Mouse (Mus musculus): ENCODE results near the gene 4930404H24Rik. TPM values are rescaled to one million over a fixed set of nuclear protein-coding genes. Genes with fewer than 3 reads are reported as not detected.

Gene 4930404H24Rik
- polyA plus RNA-seq, 1 experiment from 2014 or later, result not detected

DNA sequence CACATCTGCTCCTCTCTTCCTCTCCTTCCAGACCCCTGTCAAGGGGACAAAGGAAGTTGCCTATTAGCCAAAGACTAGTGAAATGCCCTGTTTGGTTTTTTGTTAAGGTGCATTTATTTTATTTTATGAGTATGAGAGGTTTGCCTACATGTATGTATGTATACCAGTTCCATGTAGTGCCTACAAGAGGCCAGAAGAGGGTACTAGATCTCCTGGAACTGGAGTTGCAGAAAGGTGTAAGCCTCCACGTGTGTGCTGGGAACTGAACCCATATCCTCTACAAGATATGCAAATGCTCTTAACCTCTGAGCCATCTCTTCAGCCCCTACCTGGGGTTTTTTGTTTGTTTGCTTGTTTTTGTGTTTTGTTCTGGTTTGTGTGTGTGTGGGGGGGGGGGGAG is 41.4 kb downstream of the 4930404H24Rik start:
- H3K4me3 ChIP-seq (ENCODE audit: low read depth, low read length), result no peak overlapping the region

DNA sequence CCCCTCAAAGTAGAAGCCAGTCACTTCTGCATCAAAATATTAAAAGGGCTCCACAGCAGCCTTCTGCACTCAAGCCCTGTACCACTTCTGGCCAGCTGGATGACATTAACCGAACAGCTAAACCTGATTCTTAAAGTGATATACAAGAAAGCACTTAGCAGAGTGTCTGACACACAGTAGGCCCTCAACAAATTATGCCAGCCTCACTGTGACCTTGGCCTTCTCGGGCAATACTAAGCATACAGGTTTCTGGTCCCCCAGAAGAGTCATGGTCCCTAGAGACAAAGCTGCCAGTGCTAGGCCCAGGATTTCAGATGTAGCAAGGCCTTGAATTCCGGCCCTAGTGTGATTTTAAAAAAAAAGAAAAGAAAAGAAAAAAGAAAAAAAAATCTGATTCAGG is 46.3 kb downstream of the 4930404H24Rik start:
- Histone ChIP-seq H3K4me1 (ENCODE audit: control insufficient read depth, insufficient read depth, low read length) (no peaks in the 10 kb centered on the region; the same call in 1 of the 2 replicates), H3K9ac (ENCODE audit: low read length) (no peak overlapping the region), H3K36me3 (ENCODE audit: control insufficient read depth, insufficient read depth, low read length) (no peaks in the 10 kb centered on the region), H3K27me3 (ENCODE audit: control insufficient read depth, insufficient read depth, low read length) (no peaks in the 10 kb centered on the region), H3K4me2 (no peak overlapping the region), H3K27ac (ENCODE audit: low read depth, low read length) (no peak overlapping the region), H3K9me3 (ENCODE audit: control insufficient read depth, low read length) (no peaks in the 10 kb centered on the region), H3K4me3 (ENCODE audit: low read depth, low read length) (no peak overlapping the region)
- DNase-seq (ENCODE audit: low spot score, missing footprints) (no peak), ATAC-seq (ENCODE audit: low FRiP score) (no peak)
- 88% methylated on average over 3 of the region's 3 CpGs for WGBS

More for the DNA sequence above, 41.4 kb downstream of the 4930404H24Rik start:
- Histone ChIP-seq H3K4me1 (ENCODE audit: control insufficient read depth, insufficient read depth, low read length) (peaks cover 8% of the 10 kb centered on the region), H3K9ac (ENCODE audit: low read length) (no peak overlapping the region), H3K36me3 (ENCODE audit: control insufficient read depth, insufficient read depth, low read length) (no peaks in the 10 kb centered on the region), H3K27me3 (ENCODE audit: control insufficient read depth, insufficient read depth, low read length) (peaks cover 9% of the 10 kb centered on the region), H3K27ac (ENCODE audit: low read depth, low read length) (no peak overlapping the region), H3K4me2 (no peak overlapping the region), H3K9me3 (ENCODE audit: control insufficient read depth, low read length) (no peaks in the 10 kb centered on the region)
- ATAC-seq (ENCODE audit: low FRiP score) (no peak), DNase-seq (ENCODE audit: low spot score, missing footprints) (no peak)
- 69% methylated on average over 1 of the region's 1 CpGs for WGBS

DNA sequence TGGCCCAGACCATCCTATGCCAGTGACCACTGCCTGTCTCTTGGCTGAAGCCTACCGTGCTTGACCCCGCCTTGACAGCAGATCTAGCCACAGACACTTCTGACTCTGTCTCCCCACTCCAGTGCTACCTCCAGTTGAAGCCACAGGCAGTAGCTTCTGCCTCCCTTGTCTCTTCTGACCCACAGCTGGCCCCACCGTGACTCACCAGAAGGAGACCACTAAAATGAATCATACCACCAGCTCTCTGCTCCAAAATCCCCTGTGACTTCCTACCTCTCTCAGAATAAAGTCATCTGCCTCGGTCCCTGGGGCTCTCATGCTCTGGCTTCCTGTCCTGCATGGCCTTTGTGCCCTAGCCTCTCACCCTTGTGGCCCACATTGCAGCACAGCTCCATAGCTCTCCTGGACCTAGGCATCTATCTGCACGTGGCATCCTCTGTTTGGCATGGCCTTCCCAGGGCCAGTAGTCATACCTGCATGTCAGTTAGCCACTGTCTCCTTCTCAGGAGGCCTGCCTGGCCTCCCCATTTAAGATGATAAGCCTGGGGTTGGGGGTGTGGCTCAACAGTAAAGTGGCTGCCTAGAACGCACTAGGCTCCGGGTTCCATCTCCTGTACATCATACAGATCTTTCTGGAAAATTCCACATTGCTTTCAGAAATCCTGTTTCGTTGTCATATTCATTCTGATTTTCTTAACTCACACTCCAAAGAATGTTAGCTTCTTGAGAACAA is 50.5 kb downstream of the 4930404H24Rik start:
- no peak overlapping the region for H3K9ac ChIP-seq (ENCODE audit: low read length)
- H3K27ac ChIP-seq (ENCODE audit: low read depth, low read length), result no peak overlapping the region
- DNase-seq (ENCODE audit: low spot score, missing footprints) (no peak), ATAC-seq (ENCODE audit: low FRiP score) (no peak)
- no peak overlapping the region for H3K4me3 ChIP-seq (ENCODE audit: low read depth, low read length)
- WGBS, result 88% methylated on average over 8 of the region's 8 CpGs
- no peaks in the 10 kb centered on the region for H3K9me3 ChIP-seq (ENCODE audit: control insufficient read depth, low read length)
- peaks cover 3% of the 10 kb centered on the region; the same call in 1 of the 2 replicates for H3K4me1 ChIP-seq (ENCODE audit: control insufficient read depth, insufficient read depth, low read length)
- no peaks in the 10 kb centered on the region for H3K27me3 ChIP-seq (ENCODE audit: control insufficient read depth, insufficient read depth, low read length)
- H3K36me3 ChIP-seq (ENCODE audit: control insufficient read depth, insufficient read depth, low read length), result no peaks in the 10 kb centered on the region
- H3K4me2 ChIP-seq, result no peak overlapping the region

Other genes with a start within 250 kb of the 4930404H24Rik start
- 7.5 and 9.4 TPM in 2 replicates for gene Kif3b, start 201.4 kb upstream of the 4930404H24Rik start, polyA plus RNA-seq (2014; fragmentation: Nextera tagmentation; extraction: Ambion mirVana)
- gene Asxl1, start 147.0 kb upstream of the 4930404H24Rik start, polyA plus RNA-seq (2014; fragmentation: Nextera tagmentation; extraction: Ambion mirVana), result 19.6 TPM in 2 replicates
- 19.5 and 19.9 TPM in 2 replicates for gene Nol4l, start 37.2 kb downstream of the 4930404H24Rik start, polyA plus RNA-seq (2014; fragmentation: Nextera tagmentation; extraction: Ambion mirVana)
- 64.9 and 65.4 TPM in 2 replicates for gene Commd7, start 140.0 kb downstream of the 4930404H24Rik start, polyA plus RNA-seq (2014; fragmentation: Nextera tagmentation; extraction: Ambion mirVana)
- 12.7 and 12.9 TPM in 2 replicates for gene Dnmt3b, start 156.7 kb downstream of the 4930404H24Rik start, polyA plus RNA-seq (2014; fragmentation: Nextera tagmentation; extraction: Ambion mirVana)
- gene Dnmt3c, start 203.9 kb downstream of the 4930404H24Rik start, polyA plus RNA-seq (2014; fragmentation: Nextera tagmentation; extraction: Ambion mirVana), result 0.07 TPM in 1 of 2 replicates, not detected in the other
- gene Mapre1, start 248.5 kb downstream of the 4930404H24Rik start, polyA plus RNA-seq (2014; fragmentation: Nextera tagmentation; extraction: Ambion mirVana), result 394 and 463 TPM in 2 replicates

Data from midbrain, embryonic 11.5 days (tissue).